Mouse (Mus musculus) bone marrow macrophage, adult 2 months (primary cell): ENCODE data around the gene Pkd1l3.

Source experiments
- CTCF ChIP-seq: IDR thresholded peaks from 2 replicates; pipeline ENCODE4 v1.5.1; 2012; ENCODE audit warnings: low read depth, mild to moderate bottlenecking, low read length, moderate library complexity
- POLR2A ChIP-seq: IDR thresholded peaks from 2 replicates; pipeline ENCODE4 v1.6.1; 2012; ENCODE audit warnings: mild to moderate bottlenecking, low read depth, low read length, borderline replicate concordance

GRCm38 (mm10) chr8:109641236-109641635 is 26.9 kb downstream of the Pkd1l3 start:
- TF ChIP-seq POLR2A (no peak), CTCF (no peak)
